Mouse (Mus musculus): ENCODE results near the gene Col1a1.
"Not testable (repeated sequence)": the region's sequence is repeated elsewhere in the genome, so short reads cannot be mapped to it uniquely, and the experiment has no call there.

Col1a1 gene

DNA sequence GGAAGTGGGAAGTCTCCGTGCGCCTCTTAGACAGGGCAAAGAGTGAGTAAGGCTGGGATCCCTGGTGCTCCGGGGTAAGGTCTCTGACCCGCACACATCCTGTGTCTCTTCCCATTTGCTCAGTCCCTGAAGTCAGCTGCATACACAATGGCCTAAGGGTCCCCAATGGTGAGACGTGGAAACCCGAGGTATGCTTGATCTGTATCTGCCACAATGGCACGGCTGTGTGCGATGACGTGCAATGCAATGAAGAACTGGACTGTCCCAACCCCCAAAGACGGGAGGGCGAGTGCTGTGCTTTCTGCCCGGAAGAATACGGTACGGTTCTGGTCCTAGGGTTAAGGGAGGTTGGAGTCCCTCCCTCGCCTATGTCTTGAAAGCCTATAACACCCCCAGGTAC, 1.8 kb downstream of the Col1a1 start:
- DNase-seq (ENCODE audit: low read depth, low spot score) = no peak

GRCm38 (mm10) chr11:94938296-94938695, 2.3 kb downstream of the Col1a1 start:
- DNase-seq (ENCODE audit: low read depth, low spot score) = no peak

DNA sequence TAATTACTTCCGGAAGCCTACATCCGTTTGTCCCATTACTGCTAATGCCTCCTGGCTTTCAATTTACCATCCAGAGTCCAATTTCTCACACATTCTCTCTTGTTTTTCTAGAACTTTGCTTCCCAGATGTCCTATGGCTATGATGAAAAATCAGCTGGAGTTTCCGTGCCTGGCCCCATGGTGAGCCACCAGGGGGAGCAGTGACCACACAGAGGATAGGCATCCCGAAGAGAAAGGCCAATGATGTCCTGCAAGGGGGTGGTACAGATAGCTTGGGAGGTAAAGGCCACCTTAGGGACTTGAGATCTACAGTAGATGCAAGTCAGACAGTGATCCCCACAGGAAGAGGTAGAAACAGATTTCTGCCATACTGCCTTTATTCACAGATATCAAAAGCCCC, 3.3 kb downstream of the Col1a1 start:
- peak; percentile 23 for DNase-seq (ENCODE audit: low read depth, low spot score)

DNA sequence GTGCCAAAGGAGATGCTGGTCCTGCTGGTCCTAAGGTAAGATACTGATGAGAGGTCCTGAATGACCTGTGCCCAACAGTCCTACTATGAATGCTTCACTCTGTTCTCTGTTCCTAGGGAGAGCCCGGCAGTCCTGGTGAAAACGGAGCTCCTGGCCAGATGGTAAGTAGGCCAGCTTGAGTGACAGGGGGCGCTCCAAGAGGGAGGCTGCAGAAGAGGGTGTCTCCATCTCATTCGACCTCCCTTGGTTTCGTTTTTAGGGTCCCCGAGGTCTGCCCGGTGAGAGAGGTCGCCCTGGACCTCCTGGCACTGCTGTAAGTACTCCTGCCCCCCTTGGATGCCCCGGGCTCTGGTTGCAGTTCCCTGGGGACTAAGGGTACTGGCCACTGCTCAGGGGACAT, 5.1 kb downstream of the Col1a1 start:
- DNase-seq (ENCODE audit: low read depth, low spot score) = no peak

DNA sequence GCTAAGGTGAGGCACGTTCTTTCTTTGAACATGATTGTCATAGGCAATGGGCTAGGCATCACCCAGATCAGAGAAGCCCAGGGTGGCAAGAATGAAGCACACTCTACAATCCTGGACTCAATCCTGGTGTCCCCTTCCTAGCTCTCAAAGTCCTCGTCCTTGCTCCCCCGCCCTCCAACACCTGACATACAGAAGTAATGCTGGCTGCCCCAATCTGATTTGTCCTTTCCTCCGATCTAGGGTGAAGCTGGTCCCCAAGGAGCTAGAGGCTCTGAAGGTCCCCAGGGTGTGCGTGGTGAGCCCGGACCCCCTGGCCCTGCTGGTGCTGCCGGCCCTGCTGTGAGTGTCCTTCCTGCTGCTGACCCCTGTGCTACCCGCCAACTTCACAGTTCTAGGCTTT, 5.8 kb downstream of the Col1a1 start:
- DNase-seq (ENCODE audit: low read depth, low spot score) = no peak

- no peak for DNase-seq (ENCODE audit: low read depth, low spot score)
Measured at GRCm38 (mm10) chr11:94942282-94943023, 6.4 kb downstream of the Col1a1 start.

- DNase-seq (ENCODE audit: low read depth, low spot score) = no peak
Measured at GRCm38 (mm10) chr11:94943054-94943453, 7.0 kb downstream of the Col1a1 start.

DNA sequence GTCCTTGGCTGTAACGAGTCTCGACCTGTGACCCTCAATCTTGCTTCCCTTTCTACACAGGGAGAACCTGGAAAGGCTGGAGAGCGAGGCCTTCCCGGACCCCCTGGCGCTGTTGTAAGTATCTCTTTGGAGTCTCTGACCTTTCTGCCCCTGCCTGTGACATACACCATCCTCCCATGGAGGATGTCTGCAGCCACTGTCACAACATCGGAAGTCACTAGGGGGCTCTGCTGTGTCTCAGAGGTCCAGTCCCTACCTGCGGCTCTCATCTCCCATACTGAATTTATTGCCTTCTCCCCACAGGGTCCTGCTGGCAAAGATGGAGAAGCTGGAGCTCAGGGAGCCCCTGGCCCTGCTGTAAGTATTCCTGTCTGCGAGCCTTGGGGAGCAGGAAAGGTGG, 8.3 kb downstream of the Col1a1 start:
- DNase-seq (ENCODE audit: low read depth, low spot score) = no peak

DNA sequence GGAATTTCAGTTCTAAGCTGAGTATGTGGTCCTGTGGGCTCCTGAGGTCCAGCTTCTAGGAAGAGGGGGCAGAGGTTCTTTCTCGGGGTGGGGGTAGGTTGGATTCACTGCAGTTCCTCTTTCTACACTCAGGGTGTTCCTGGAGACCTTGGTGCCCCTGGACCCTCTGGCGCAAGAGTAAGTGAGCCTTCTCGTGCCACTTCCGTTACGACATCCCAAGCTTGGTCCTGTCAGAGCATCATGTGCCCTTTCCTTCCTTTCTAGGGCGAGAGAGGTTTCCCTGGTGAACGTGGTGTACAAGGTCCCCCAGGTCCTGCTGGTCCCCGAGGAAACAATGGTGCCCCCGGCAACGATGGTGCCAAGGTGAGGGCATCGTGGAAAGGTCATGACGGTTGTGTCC, 9.2 kb downstream of the Col1a1 start:
- no peak for DNase-seq (ENCODE audit: low read depth, low spot score)

DNA sequence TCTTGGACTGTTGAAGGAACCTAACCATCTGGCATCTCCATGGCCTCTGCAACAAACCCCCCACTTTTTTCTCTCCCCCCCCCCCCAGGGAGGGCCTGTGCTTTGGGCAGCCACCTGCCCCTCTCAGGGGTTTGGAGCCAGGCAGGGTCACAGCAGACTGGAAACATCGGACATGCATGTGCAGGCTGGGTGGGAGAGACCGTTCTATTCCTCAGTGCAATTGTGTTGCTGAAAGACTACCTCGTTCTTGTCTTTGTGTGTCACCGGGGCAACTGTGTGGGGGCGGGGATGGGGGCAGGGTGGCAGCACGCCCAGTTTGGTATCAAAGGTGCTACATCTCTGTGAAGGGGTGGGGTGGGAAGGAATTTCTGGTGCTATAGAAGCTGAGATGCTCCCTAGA, 16.1 kb downstream of the Col1a1 start:
- DNase-seq (ENCODE audit: low read depth, low spot score) = no peak

DNA sequence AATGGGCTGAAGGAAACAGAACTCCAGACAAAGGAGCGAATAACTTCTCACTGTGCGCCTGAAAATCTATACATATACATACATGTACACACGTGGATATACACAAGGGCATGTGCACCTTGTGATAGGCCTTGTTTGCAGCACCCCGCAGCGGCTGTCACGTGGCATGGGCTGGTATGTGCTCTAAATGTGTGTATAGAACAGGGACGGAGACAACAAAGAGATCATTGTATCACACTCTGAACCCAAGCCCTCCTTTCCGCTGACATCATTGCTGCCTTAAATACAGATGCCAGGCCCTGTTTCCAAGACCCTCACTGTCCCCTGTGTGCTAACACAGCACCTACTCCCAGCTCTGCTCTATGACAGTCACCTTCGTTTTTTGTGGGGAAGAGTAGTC, 19.1 kb downstream of the Col1a1 start:
- no peak for DNase-seq (ENCODE audit: low read depth, low spot score)

- no peak for DNase-seq (ENCODE audit: low read depth, low spot score)
Measured at GRCm38 (mm10) chr11:94957693-94958064, 21.7 kb downstream of the Col1a1 start.

- DNase-seq (ENCODE audit: low read depth, low spot score) = no peak
Measured at GRCm38 (mm10) chr11:94958065-94958858, 22.2 kb downstream of the Col1a1 start.

- DNase-seq (ENCODE audit: low read depth, low spot score) = no peak
Measured at GRCm38 (mm10) chr11:94962534-94963101, 26.6 kb downstream of the Col1a1 start.

DNA sequence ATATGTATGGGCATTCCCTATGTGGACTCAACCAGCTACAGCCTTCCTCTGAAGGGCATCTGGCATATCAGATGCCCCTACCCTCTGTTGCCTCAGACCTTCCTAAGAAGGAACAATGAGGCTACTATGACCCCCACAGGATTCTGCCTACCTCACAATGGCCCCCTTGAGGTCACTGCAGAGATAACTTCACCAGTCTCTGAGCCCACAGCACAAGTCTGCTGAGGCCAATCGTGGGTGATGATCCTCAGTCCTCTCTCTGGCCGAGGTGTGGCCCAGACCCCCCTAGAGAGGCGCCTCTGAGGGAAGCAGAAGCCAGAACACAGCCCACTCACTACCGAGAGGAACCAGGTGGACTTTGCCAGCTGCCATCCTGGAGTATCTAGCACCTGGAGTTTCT, 31.4 kb downstream of the Col1a1 start, which contains the start of gene Hils1:
Gene Hils1, plus strand, starts transcription at position 175 of the 400 bp plus-strand sequence.
- no peak for DNase-seq (ENCODE audit: low read depth, low spot score)

- DNase-seq (ENCODE audit: low read depth, low spot score) = no peak
Measured at GRCm38 (mm10) chr11:94968187-94968586, 32.2 kb downstream of the Col1a1 start.

- DNase-seq (ENCODE audit: low read depth, low spot score) = not testable (repeated sequence)
Measured at GRCm38 (mm10) chr11:94969709-94970108, 33.7 kb downstream of the Col1a1 start.

- no peak for DNase-seq (ENCODE audit: low read depth, low spot score)
Measured at GRCm38 (mm10) chr11:94970210-94970943, 34.4 kb downstream of the Col1a1 start.

DNA sequence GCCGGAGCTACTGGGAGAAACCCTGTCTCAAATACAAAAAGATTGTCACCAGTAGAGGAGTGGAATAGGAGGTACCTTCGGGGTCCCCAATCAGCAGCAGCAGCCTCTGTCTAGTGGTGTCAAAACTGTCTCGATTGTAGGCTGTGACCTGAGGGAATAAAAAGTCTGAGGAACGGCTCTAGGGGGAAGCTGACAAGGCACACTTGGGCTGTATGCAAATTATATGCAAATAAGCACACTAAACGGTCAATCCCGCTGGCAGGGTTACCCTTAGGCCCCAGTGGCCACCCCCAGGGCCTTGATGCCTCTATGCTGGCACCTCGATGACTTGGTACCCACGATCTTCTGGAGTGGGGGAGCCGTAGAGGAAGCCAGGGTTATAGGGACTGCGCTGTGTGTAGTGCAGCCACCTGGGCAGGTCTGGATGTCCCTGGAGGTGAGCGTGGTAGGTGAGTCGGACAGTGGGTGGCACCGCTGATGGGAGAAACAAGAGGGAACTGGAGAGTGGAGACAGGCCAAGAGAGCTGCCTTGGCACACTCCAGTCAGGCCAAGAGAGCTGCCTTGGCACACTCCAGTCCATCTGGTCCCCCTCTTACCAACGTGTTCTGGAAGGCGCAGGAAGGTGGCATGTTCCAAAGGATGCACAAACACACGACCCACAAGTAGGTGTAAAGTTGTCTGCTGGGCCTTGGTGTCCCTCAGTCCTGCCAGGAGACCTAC, 36.0 kb downstream of the Col1a1 start:
- DNase-seq (ENCODE audit: low read depth, low spot score) = no peak

DNA sequence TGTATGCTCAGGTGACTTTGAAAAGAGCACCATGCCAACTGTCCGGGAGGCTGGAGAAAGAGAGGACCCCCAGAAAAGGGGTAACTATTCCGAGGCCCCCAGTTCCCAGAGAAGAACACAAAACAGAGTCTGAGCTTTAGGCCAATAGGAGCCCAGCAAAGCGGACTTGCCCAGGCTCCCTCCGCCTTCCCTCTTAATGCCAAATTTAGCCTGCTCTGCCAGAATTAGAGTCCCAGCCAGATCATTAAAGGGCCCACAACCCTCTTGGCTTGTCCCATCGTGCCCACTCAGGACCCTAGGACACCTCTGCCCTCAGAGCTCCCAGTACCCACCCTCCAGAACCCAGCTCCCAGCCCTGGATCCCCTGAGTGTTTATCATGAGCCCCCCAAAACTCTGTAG, 36.9 kb downstream of the Col1a1 start:
- DNase-seq (ENCODE audit: low read depth, low spot score) = no peak

DNA sequence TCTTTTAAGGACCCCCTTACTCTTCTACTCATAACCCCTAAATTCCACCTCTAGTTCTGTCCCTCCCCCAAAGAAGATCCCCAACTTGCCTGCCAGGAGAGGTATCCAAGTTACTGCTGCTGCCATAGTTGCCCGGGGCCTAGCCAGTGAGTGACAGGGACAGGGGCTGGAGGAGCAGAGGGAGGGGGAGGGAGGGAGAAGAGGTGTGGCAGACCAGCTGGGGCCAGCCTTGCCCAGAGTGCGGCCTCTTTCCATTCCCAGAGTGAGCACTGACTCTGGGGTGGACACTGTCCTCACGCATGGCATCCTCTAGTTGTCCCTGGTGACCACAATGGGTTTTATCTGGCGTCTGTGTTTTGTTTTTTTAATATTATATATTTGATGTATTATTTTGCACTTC, 37.3 kb downstream of the Col1a1 start:
- no peak for DNase-seq (ENCODE audit: low read depth, low spot score)

Measured in retina, adult 2 months (tissue).